Mouse (Mus musculus): Measurements from ENCODE around the gene Sh3rf3. TPM values are rescaled to one million over a fixed set of nuclear protein-coding genes. Genes with fewer than 3 reads are reported as not detected.

Sh3rf3 gene
- polyA plus RNA-seq, 1 experiment from 2014 or later, result 0.45 TPM

DNA sequence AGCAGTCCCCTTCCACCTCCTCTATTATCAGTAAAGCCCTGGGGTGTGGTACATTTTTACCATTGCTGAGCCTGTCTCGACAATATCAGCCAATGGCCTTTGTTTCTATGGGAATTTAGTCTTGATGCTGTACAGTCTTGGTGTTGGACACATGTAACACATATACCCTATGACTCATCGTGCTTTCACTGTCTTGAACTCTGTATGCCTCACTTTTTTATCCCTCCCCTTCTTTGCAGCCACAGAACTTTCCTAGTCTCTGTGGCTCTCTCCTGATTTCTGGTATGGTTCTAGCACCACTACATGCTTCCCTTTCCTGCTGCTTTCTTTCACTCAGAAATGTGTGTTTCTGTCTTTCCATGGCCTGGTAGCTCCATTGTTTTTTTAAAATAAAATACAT is 181.6 kb downstream of the Sh3rf3 start:
- Histone ChIP-seq H3K4me2 (replicated peaks; ENCODE audit: low read depth) (no peak overlapping the region), H3K27ac (replicated peaks) (no peak overlapping the region), H3K36me3 (ENCODE audit: control insufficient read depth, insufficient read depth, low read length) (no peaks in the 10 kb centered on the region), H3K27me3 (ENCODE audit: control insufficient read depth, insufficient read depth, low read length) (no peaks in the 10 kb centered on the region), H3K4me1 (replicated peaks; ENCODE audit: control insufficient read depth, insufficient read depth) (no peaks in the 10 kb centered on the region), H3K9ac (ENCODE audit: low read length) (no peak overlapping the region), H3K9me3 (ENCODE audit: control insufficient read depth, low read length) (no peaks in the 10 kb centered on the region), H3K4me3 (ENCODE audit: low read depth, low read length) (no peak overlapping the region)
- no peak for ATAC-seq (ENCODE audit: low FRiP score, low TSS enrichment)
- 60% methylated on average over 2 of the region's 2 CpGs for WGBS
- no peak for TF ChIP-seq CTCF (IDR thresholded peaks at IDR 0.05; ENCODE audit: low read depth)
- TF ChIP-seq EP300 (optimal IDR thresholded peaks at IDR 0.05), result no peak
- DNase-seq (ENCODE audit: low spot score), result no peak

GRCm38 (mm10) chr10:58995132-58995531 is 182.0 kb downstream of the Sh3rf3 start:
- no peak overlapping the region for H3K27ac ChIP-seq (replicated peaks)
- WGBS, result 55% methylated on average over 3 of the region's 3 CpGs
- H3K4me2 ChIP-seq (replicated peaks; ENCODE audit: low read depth), result no peak overlapping the region
- no peaks in the 10 kb centered on the region for H3K9me3 ChIP-seq (ENCODE audit: control insufficient read depth, low read length)
- H3K4me1 ChIP-seq (replicated peaks; ENCODE audit: control insufficient read depth, insufficient read depth), result no peaks in the 10 kb centered on the region
- no peaks in the 10 kb centered on the region for H3K27me3 ChIP-seq (ENCODE audit: control insufficient read depth, insufficient read depth, low read length)
- no peak overlapping the region for H3K9ac ChIP-seq (ENCODE audit: low read length)
- H3K4me3 ChIP-seq (ENCODE audit: low read depth, low read length), result no peak overlapping the region
- TF ChIP-seq CTCF (IDR thresholded peaks at IDR 0.05; ENCODE audit: low read depth) (peak; percentile 44), EP300 (optimal IDR thresholded peaks at IDR 0.05) (no peak)
- no peak for ATAC-seq (ENCODE audit: low FRiP score, low TSS enrichment)
- DNase-seq (ENCODE audit: low spot score), result peak; percentile 7
- H3K36me3 ChIP-seq (ENCODE audit: control insufficient read depth, insufficient read depth, low read length), result no peaks in the 10 kb centered on the region

GRCm38 (mm10) chr10:59002361-59002760 is 189.2 kb downstream of the Sh3rf3 start:
- H3K9me3 ChIP-seq (ENCODE audit: control insufficient read depth, low read length), result no peaks in the 10 kb centered on the region
- ATAC-seq (ENCODE audit: low FRiP score, low TSS enrichment) (no peak), DNase-seq (ENCODE audit: low spot score) (peak; percentile 3)
- H3K4me1 ChIP-seq (replicated peaks; ENCODE audit: control insufficient read depth, insufficient read depth), result no peaks in the 10 kb centered on the region
- H3K4me3 ChIP-seq (ENCODE audit: low read depth, low read length), result no peak overlapping the region
- H3K36me3 ChIP-seq (ENCODE audit: control insufficient read depth, insufficient read depth, low read length), result no peaks in the 10 kb centered on the region
- H3K27ac ChIP-seq (replicated peaks), result no peak overlapping the region
- 83% methylated on average over 9 of the region's 9 CpGs for WGBS
- no peak overlapping the region for H3K9ac ChIP-seq (ENCODE audit: low read length)
- no peak overlapping the region for H3K4me2 ChIP-seq (replicated peaks; ENCODE audit: low read depth)
- no peak for TF ChIP-seq EP300 (optimal IDR thresholded peaks at IDR 0.05)
- no peak for TF ChIP-seq CTCF (IDR thresholded peaks at IDR 0.05; ENCODE audit: low read depth)
- no peaks in the 10 kb centered on the region for H3K27me3 ChIP-seq (ENCODE audit: control insufficient read depth, insufficient read depth, low read length)

GRCm38 (mm10) chr10:59011415-59011814 is 198.3 kb downstream of the Sh3rf3 start:
- Histone ChIP-seq H3K9ac (ENCODE audit: low read length) (no peak overlapping the region), H3K27ac (replicated peaks) (no peak overlapping the region), H3K4me3 (ENCODE audit: low read depth, low read length) (no peak overlapping the region), H3K4me1 (replicated peaks; ENCODE audit: control insufficient read depth, insufficient read depth) (no peaks in the 10 kb centered on the region), H3K27me3 (ENCODE audit: control insufficient read depth, insufficient read depth, low read length) (no peaks in the 10 kb centered on the region), H3K36me3 (ENCODE audit: control insufficient read depth, insufficient read depth, low read length) (no peaks in the 10 kb centered on the region), H3K4me2 (replicated peaks; ENCODE audit: low read depth) (no peak overlapping the region), H3K9me3 (ENCODE audit: control insufficient read depth, low read length) (no peaks in the 10 kb centered on the region)
- TF ChIP-seq CTCF (IDR thresholded peaks at IDR 0.05; ENCODE audit: low read depth) (no peak), EP300 (optimal IDR thresholded peaks at IDR 0.05) (no peak)
- no peak for ATAC-seq (ENCODE audit: low FRiP score, low TSS enrichment)
- 81% methylated on average over 7 of the region's 7 CpGs for WGBS
- no peak for DNase-seq (ENCODE audit: low spot score)

- Histone ChIP-seq H3K27me3 (ENCODE audit: control insufficient read depth, insufficient read depth, low read length) (no peaks in the 10 kb centered on the region), H3K27ac (replicated peaks) (no peak overlapping the region), H3K9ac (ENCODE audit: low read length) (no peak overlapping the region), H3K4me1 (replicated peaks; ENCODE audit: control insufficient read depth, insufficient read depth) (no peaks in the 10 kb centered on the region), H3K4me2 (replicated peaks; ENCODE audit: low read depth) (no peak overlapping the region), H3K36me3 (ENCODE audit: control insufficient read depth, insufficient read depth, low read length) (no peaks in the 10 kb centered on the region), H3K4me3 (ENCODE audit: low read depth, low read length) (no peak overlapping the region), H3K9me3 (ENCODE audit: control insufficient read depth, low read length) (no peaks in the 10 kb centered on the region)
- no peak for TF ChIP-seq EP300 (optimal IDR thresholded peaks at IDR 0.05)
- TF ChIP-seq CTCF (IDR thresholded peaks at IDR 0.05; ENCODE audit: low read depth), result no peak
- DNase-seq (ENCODE audit: low spot score), result no peak
- WGBS, result 77% methylated on average over 9 of the region's 9 CpGs
- ATAC-seq (ENCODE audit: low FRiP score, low TSS enrichment), result no peak
These were observed 200.5 kb downstream of the Sh3rf3 start for GRCm38 (mm10) chr10:59013618-59014017.

GRCm38 (mm10) chr10:59019302-59019973 is 206.3 kb downstream of the Sh3rf3 start:
- H3K9me3 ChIP-seq (ENCODE audit: control insufficient read depth, low read length), result no peaks in the 10 kb centered on the region
- H3K4me3 ChIP-seq (ENCODE audit: low read depth, low read length), result no peak overlapping the region
- no peak for ATAC-seq (ENCODE audit: low FRiP score, low TSS enrichment)
- no peak for TF ChIP-seq EP300 (optimal IDR thresholded peaks at IDR 0.05)
- TF ChIP-seq CTCF (IDR thresholded peaks at IDR 0.05; ENCODE audit: low read depth), result peak; percentile 31
- no peak for DNase-seq (ENCODE audit: low spot score)
- H3K9ac ChIP-seq (ENCODE audit: low read length), result no peak overlapping the region
- H3K4me1 ChIP-seq (replicated peaks; ENCODE audit: control insufficient read depth, insufficient read depth), result no peaks in the 10 kb centered on the region
- no peak overlapping the region for H3K4me2 ChIP-seq (replicated peaks; ENCODE audit: low read depth)
- no peaks in the 10 kb centered on the region for H3K27me3 ChIP-seq (ENCODE audit: control insufficient read depth, insufficient read depth, low read length)
- WGBS, result 64% methylated on average over 3 of the region's 3 CpGs
- no peaks in the 10 kb centered on the region for H3K36me3 ChIP-seq (ENCODE audit: control insufficient read depth, insufficient read depth, low read length)
- no peak overlapping the region for H3K27ac ChIP-seq (replicated peaks)
